Mouse (Mus musculus) MEL (cell line): Measurements from ENCODE around the gene Osgep. TPM values are rescaled to one million over a fixed set of nuclear protein-coding genes. Genes with fewer than 3 reads are reported as not detected.
A peak's percentile ranks its signal among the peaks of the same experiment; 100 is the strongest.

Experiments used
- DNase-seq: peaks from one replicate; pipeline ENCODE4 v3.0.0; 2011; ENCODE audit warnings: low read depth, low spot score
- H3K27ac ChIP-seq: 2 replicates; pipeline ENCODE4 v1.5.1; 2012; ENCODE audit warnings: low read depth, mild to moderate bottlenecking, control low read depth, low read length, moderate library complexity; ENCODE audit not compliant: control insufficient read depth
- H3K27me3 ChIP-seq, 2 experiments: fragments of 150-350 bp in 1 of 2; sonication (generic) in 1 of 2; 2 replicates each; pipeline ENCODE4 v1.6.1; 2012; ENCODE audit warnings: low read length in 2 of 2, mild to moderate bottlenecking in 2 of 2, improper control_type of control experiment in 1 of 2, moderate library complexity in 1 of 2; ENCODE audit not compliant: insufficient read depth in 2 of 2, control insufficient read depth in 1 of 2
- H3K36me3 ChIP-seq, 2 experiments: 2 replicates each; pipeline ENCODE4 v1.6.1; 2012 to 2014; ENCODE audit warnings: low read length in 2 of 2, improper control_type of control experiment in 1 of 2, inconsistent platforms in 1 of 2, mild to moderate bottlenecking in 1 of 2; ENCODE audit not compliant: insufficient read depth in 2 of 2, control insufficient read depth in 1 of 2
- H3K4me1 ChIP-seq, 2 experiments: fragments of 150-350 bp in 1 of 2; sonication (generic) in 1 of 2; 2 replicates each; pipeline ENCODE4 v1.6.1; 2012; ENCODE audit warnings: low read length in 2 of 2, improper control_type of control experiment in 1 of 2, mild to moderate bottlenecking in 1 of 2; ENCODE audit not compliant: insufficient read depth in 2 of 2, control insufficient read depth in 1 of 2
- H3K4me3 ChIP-seq, 2 experiments: fragments of 150-350 bp in 1 of 2; sonication (generic) in 1 of 2; 2 replicates each; pipeline ENCODE4 v1.5.1; 2012; ENCODE audit warnings: low read depth in 2 of 2, low read length in 2 of 2, mild to moderate bottlenecking in 2 of 2, moderate library complexity in 2 of 2, control low read depth in 1 of 2, improper control_type of control experiment in 1 of 2; ENCODE audit not compliant: control insufficient read depth in 1 of 2, insufficient read depth in 1 of 2
- H3K79me2 ChIP-seq: 2 replicates; pipeline ENCODE4 v1.6.1; 2012; ENCODE audit warnings: mild to moderate bottlenecking, low read length, moderate library complexity; ENCODE audit not compliant: control insufficient read depth, poor library complexity, insufficient read depth
- H3K9ac ChIP-seq: 2 replicates; pipeline ENCODE4 v1.6.1; 2012; ENCODE audit warnings: low read depth, mild to moderate bottlenecking, control low read depth, low read length, moderate library complexity; ENCODE audit not compliant: control insufficient read depth, poor library complexity, severe bottlenecking
- H3K9me3 ChIP-seq: fragments of 150-350 bp; sonication (generic); replicated peaks from 2 replicates; pipeline ENCODE4 v1.6.1; 2012; ENCODE audit warnings: mild to moderate bottlenecking, low read length, improper control_type of control experiment, moderate library complexity; ENCODE audit not compliant: insufficient read depth
- CTCF ChIP-seq, 3 experiments: IDR thresholded peaks in 2 of 3; conservative IDR thresholded peaks in 1 of 3; 2 replicates each; pipeline ENCODE4 v1.5.1; 2011 to 2012; ENCODE audit warnings: low read length in 3 of 3, low read depth in 2 of 3, mild to moderate bottlenecking in 2 of 3, improper control_type of control experiment in 1 of 3, inconsistent platforms in 1 of 3, mixed read lengths in 1 of 3, moderate library complexity in 1 of 3; ENCODE audit not compliant: control insufficient read depth in 1 of 3, insufficient read depth in 1 of 3, poor library complexity in 1 of 3, severe bottlenecking in 1 of 3
- GATA1 ChIP-seq: IDR thresholded peaks from 2 replicates; pipeline ENCODE4 v1.6.1; 2011; ENCODE audit warnings: low read depth, low read length, improper control_type of control experiment
- MEF2A ChIP-seq: IDR thresholded peaks from 2 replicates; pipeline ENCODE4 v1.6.1; 2014; ENCODE audit warnings: low read depth, mild to moderate bottlenecking, inconsistent platforms, low read length, improper control_type of control experiment; ENCODE audit not compliant: poor library complexity, insufficient replicate concordance, severe bottlenecking; ENCODE audit errors: extremely low read depth
- MYC ChIP-seq: IDR thresholded peaks from 2 replicates; pipeline ENCODE4 v1.6.1; 2011; ENCODE audit warnings: low read depth, mild to moderate bottlenecking, low read length, improper control_type of control experiment, moderate library complexity
- NELFE ChIP-seq: IDR thresholded peaks from 2 replicates; pipeline ENCODE4 v1.6.1; 2011; ENCODE audit warnings: low read depth, low read length, improper control_type of control experiment
- NRF1 ChIP-seq: IDR thresholded peaks from 2 replicates; pipeline ENCODE4 v1.6.1; 2014; ENCODE audit warnings: low read depth, mild to moderate bottlenecking, inconsistent platforms, low read length, improper control_type of control experiment, moderate library complexity; ENCODE audit not compliant: poor library complexity, insufficient read depth, severe bottlenecking
- POLR2A ChIP-seq, 2 experiments: IDR thresholded peaks; 2 replicates each; pipeline ENCODE4 v1.6.1; 2011 to 2012; ENCODE audit warnings: low read length in 2 of 2, mild to moderate bottlenecking in 2 of 2, control low read depth in 1 of 2, improper control_type of control experiment in 1 of 2, low read depth in 1 of 2, moderate library complexity in 1 of 2; ENCODE audit not compliant: control insufficient read depth in 1 of 2, insufficient read depth in 1 of 2, poor library complexity in 1 of 2
- SMC3 ChIP-seq: IDR thresholded peaks from 2 replicates; pipeline ENCODE4 v1.6.1; 2011; ENCODE audit warnings: low read depth, low read length, improper control_type of control experiment
- TAL1 ChIP-seq: IDR thresholded peaks from 2 replicates; pipeline ENCODE4 v1.6.1; 2012; ENCODE audit warnings: mild to moderate bottlenecking, inconsistent platforms, low read length, moderate library complexity, mixed read lengths
- TBP ChIP-seq: IDR thresholded peaks from 2 replicates; pipeline ENCODE4 v1.8.0; 2011; ENCODE audit warnings: low read depth, low read length, improper control_type of control experiment
- ZNF384 ChIP-seq: IDR thresholded peaks from 2 replicates; pipeline ENCODE4 v1.6.1; 2012; ENCODE audit warnings: low read depth, mild to moderate bottlenecking, inconsistent platforms, low read length, improper control_type of control experiment
- polyA plus RNA-seq, 2 experiments: library from polyadenylated mRNA; stranded (reverse) in 1 of 2; unstranded in 1 of 2; fragments of >175 nt in 1 of 2; fragments of >200 nt in 1 of 2; gene quantifications; 2 replicates each; pipeline versions ENCODE4 v1.2.1 to v1.2.4; 2012; ENCODE audit warnings: low replicate concordance in 2 of 2, low read depth in 1 of 2; ENCODE audit not compliant: insufficient read length in 2 of 2, insufficient read depth in 1 of 2, missing spikeins in 1 of 2
- total RNA-seq: library from RNA; depleted of rRNA; stranded (reverse); fragments of 300-350 nt; gene quantifications from 2 replicates; pipeline ENCODE4 v1.2.3, GENCODE M21; 2012

Osgep gene
- total and polyA plus RNA-seq, 3 experiments = 29.6 to 45.1 TPM; not detected in 1

DNA sequence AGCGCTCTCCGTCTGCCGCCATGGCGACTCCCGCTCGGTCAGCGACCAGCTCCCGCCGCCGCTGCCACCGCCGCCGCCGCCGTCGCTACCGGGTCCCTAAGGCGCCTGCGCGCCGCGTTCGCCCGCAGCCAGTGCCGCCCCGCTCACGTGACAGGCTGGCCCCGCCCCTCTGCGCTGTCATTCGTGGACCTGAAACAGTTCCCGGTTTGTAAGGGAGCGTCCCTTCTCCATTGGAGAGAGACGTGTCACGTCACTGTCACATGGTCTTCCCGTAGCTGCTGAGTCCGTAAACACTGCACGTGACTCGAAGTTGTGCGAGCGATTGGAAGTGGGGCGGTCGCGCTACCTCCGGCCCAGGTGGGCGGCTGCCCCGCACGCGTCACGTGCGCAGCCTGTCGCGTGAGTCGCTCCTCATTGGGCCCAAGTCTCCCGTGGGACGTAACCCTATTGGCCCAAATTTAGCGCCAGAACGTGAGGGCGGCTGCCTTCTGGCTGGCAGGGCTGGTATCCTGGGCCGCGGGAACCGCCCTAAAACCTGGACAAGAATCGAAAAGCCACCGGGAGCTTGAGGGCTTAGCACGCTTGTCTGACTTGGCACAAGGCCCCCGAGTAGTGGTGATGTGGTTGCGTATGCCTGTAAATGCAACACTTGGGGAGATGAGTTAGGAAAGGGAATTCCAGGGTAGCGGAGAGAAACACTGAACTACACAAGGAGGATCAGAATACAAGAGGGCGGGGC is 6.2 kb upstream of the Osgep start, which contains the start of the genes Pip4p1 and Pnp (continued):
- TF ChIP-seq MYC (peak; percentile 71), NRF1 (peak; percentile 81), NELFE (peak; percentile 68), GATA1 (no peak), SMC3 (no peak), TAL1 (no peak)

DNA sequence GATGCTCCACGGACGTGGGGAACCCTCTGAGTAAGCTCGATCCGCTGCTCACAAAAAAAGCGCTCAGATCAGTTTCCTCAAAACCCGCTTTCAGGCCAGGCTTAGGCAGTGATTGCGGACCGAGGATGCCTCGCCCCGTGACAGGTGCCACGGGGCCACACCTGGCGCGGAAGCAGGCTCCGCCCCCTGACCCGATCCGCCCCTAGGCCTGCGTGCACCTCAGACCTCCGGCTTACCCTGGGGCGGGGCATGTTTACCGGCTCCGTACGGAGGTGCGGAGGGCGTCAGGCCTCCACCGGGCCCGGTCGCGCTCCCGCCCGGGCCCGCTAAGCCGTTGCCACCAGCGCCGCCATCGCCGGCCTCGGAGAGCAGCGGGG is 5.7 kb upstream of the Osgep start:
- peaks cover 18% of the 10 kb centered on the region for H3K79me2 ChIP-seq
- H3K4me3 ChIP-seq = peak overlapping the region; percentile 73
- H3K9ac ChIP-seq = peak overlapping the region; percentile 80
- H3K27ac ChIP-seq = peak overlapping the region; percentile 29
- no peak for TF ChIP-seq ZNF384
- TF ChIP-seq TBP = 0 out of 2 replicates have a peak, but pooled peaks have one; percentile 17
- H3K4me1 ChIP-seq = peaks cover 0 to 4% of the 10 kb centered on the region in 2 experiments; a peak in 2 of 4 replicates
- peak; percentile 48 for DNase-seq
- no peaks in the 10 kb centered on the region for H3K27me3 ChIP-seq
- H3K36me3 ChIP-seq = peaks cover 0 to 13% of the 10 kb centered on the region in 2 experiments; a peak in 2 of 4 replicates
- no peaks in the 10 kb centered on the region for H3K9me3 ChIP-seq

GRCm38 (mm10) chr14:50929951-50930350 is 5.3 kb upstream of the Osgep start:
- no peaks in the 10 kb centered on the region for H3K9me3 ChIP-seq
- peak overlapping the region; percentile 80 for H3K9ac ChIP-seq
- no peak for TF ChIP-seq MEF2A
- TF ChIP-seq, all 39 proteins: peak for 0
- peak overlapping the region; percentile 73 for H3K4me3 ChIP-seq
- peaks cover 0 to 4% of the 10 kb centered on the region in 2 experiments; a peak in 2 of 4 replicates for H3K4me1 ChIP-seq
- peaks cover 0 to 13% of the 10 kb centered on the region in 2 experiments; a peak in 2 of 4 replicates for H3K36me3 ChIP-seq
- H3K27ac ChIP-seq = no peak overlapping the region; the same call in 1 of the 2 replicates
- DNase-seq = no peak
- H3K27me3 ChIP-seq = no peaks in the 10 kb centered on the region
- peaks cover 23% of the 10 kb centered on the region for H3K79me2 ChIP-seq

GRCm38 (mm10) chr14:50927366-50927765 is 2.7 kb upstream of the Osgep start:
- peaks cover 0 to 4% of the 10 kb centered on the region in 2 experiments; a peak in 2 of 4 replicates for H3K4me1 ChIP-seq
- no peaks in the 10 kb centered on the region for H3K27me3 ChIP-seq
- TF ChIP-seq POLR2A (IDR thresholded peaks at IDR 0.05; ENCODE audit: control insufficient read depth in 1 of 2, insufficient read depth in 1 of 2, low read depth in 1 of 2, low read length in 2 of 2, poor library complexity in 1 of 2) (0 out of 4 replicates have a peak, but pooled peaks of 1 of the 2 experiments have one; percentile 7), CTCF (IDR thresholded peaks at IDR 0.05 in 2 of 3, conservative IDR thresholded peaks at IDR 0.05 in 1 of 3; ENCODE audit: control insufficient read depth in 1 of 3, insufficient read depth in 1 of 3, low read depth in 2 of 3, low read length in 3 of 3, poor library complexity in 1 of 3, severe bottlenecking in 1 of 3) (no peak)
- H3K4me3 ChIP-seq = no peak overlapping the region
- H3K36me3 ChIP-seq = peaks cover 0 to 13% of the 10 kb centered on the region in 2 experiments; a peak in 2 of 4 replicates
- no peak for DNase-seq
- H3K79me2 ChIP-seq = peaks cover 30% of the 10 kb centered on the region
- H3K9me3 ChIP-seq = no peaks in the 10 kb centered on the region
- no peak overlapping the region for H3K27ac ChIP-seq
- H3K9ac ChIP-seq = no peak overlapping the region
